Mouse (Mus musculus) cortical plate, adult 2 months (tissue): ENCODE results near the gene Rps26. TPM values are rescaled to one million over a fixed set of nuclear protein-coding genes. Genes with fewer than 3 reads are reported as not detected.
"Not testable (repeated sequence)": the region's sequence is repeated elsewhere in the genome, so short reads cannot be mapped to it uniquely, and the experiment has no call there.

ENCODE experiments used
- H3K27ac ChIP-seq: fragments of 200-500 bp; 2 replicates; pipeline ENCODE4 v1.5.1; 2012; ENCODE audit warnings: low read length, control low read depth, inconsistent platforms; ENCODE audit not compliant: insufficient read depth
- H3K4me1 ChIP-seq: fragments of 200-500 bp; 2 replicates; pipeline ENCODE4 v1.6.1; 2011; ENCODE audit warnings: low read length; ENCODE audit not compliant: control insufficient read depth, insufficient read depth
- H3K4me3 ChIP-seq: fragments of 200-500 bp; 2 replicates; pipeline ENCODE4 v1.5.1; 2011; ENCODE audit warnings: mild to moderate bottlenecking, low read length, control low read depth; ENCODE audit not compliant: insufficient read depth
- CTCF ChIP-seq: fragments of 200-500 bp; IDR thresholded peaks from 2 replicates; pipeline ENCODE4 v1.5.1; 2011; ENCODE audit warnings: mild to moderate bottlenecking, control low read depth, low read length; ENCODE audit not compliant: insufficient read depth; ENCODE audit errors: extremely low read depth
- POLR2A ChIP-seq: fragments of 200-500 bp; IDR thresholded peaks from 2 replicates; pipeline ENCODE4 v1.6.1; 2011; ENCODE audit warnings: mild to moderate bottlenecking, low read length, control low read depth; ENCODE audit not compliant: insufficient read depth; ENCODE audit errors: extremely low read depth
- polyA plus RNA-seq: library from polyadenylated mRNA; depleted of rRNA; stranded (reverse); fragments of >200 nt; gene quantifications from 2 replicates; pipeline ENCODE4 v1.2.3, GENCODE M21; 2012

Rps26 gene
- polyA plus RNA-seq, 1 experiment: 390 TPM

DNA sequence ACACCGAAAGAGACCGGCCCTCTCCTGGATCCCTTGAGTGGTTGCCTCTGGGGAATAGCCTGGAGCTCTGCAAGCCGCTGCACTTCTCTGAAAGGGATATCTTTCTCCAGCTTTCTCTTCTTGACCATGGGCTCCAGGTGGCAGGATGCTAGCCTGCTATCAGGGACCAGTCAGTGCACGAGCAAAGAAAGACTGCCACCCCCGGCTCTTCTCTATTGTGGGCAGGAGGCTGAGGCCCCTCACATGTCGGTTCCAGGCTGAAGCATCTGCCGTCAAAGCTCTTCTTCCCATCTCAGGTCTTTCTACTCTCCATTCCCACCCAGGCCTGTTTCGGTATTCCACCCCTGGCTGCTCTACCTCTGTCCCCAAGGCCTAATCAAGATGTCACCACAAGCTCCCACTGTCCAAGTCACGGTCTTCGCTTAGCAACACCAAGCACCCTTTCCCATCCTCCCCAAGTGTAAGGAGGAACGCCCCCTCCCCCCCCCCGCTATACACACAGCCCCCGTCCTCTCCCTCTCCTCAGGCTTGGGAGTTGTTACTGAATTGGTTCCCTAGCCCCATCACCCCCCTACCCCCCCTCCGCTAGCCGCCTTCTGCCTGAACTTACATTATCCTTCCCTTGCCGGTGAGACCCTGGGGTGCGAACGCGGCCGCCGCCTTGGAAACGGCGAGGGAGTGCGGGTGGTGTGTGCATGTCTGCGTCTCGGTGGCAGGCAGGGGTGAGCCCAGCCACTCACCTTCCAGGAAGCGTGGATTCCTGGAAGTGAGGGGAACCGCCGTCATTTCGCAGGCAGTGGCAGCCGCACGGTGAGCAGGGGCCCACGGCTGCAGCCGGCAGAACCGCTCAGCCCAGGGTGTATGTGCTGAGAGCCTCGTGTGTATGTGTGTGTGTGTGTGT is 18.8 kb upstream of the Rps26 start, which contains the start of gene Ikzf4:
Gene Ikzf4, minus strand, starts transcription at position 881 of the 901 bp plus-strand sequence.
- Histone ChIP-seq H3K4me1 (peaks cover 4% of the 10 kb centered on the region; the same call in 1 of the 2 replicates), H3K4me3 (peak within 1 kb of the TSS; percentile 83), H3K27ac (peak within 1 kb of the TSS; percentile 86)
- TF ChIP-seq CTCF (no peak), POLR2A (no peak)

- TF ChIP-seq POLR2A (no peak), CTCF (no peak)
- Histone ChIP-seq H3K4me1 (peaks cover 4% of the 10 kb centered on the region; the same call in 1 of the 2 replicates), H3K4me3 (no peak overlapping the region), H3K27ac (no peak overlapping the region)
Observed at GRCm38 (mm10) chr10:128642749-128643148, 16.2 kb upstream of the Rps26 start.

GRCm38 (mm10) chr10:128641871-128642270 is 15.3 kb upstream of the Rps26 start:
- no peak overlapping the region for H3K4me3 ChIP-seq
- no peak overlapping the region for H3K27ac ChIP-seq
- peaks cover 4% of the 10 kb centered on the region; the same call in 1 of the 2 replicates for H3K4me1 ChIP-seq
- no peak for TF ChIP-seq CTCF
- no peak for TF ChIP-seq POLR2A

- Histone ChIP-seq H3K4me3 (no peak overlapping the region), H3K4me1 (peaks cover 3% of the 10 kb centered on the region; the same call in 1 of the 2 replicates), H3K27ac (no peak overlapping the region)
- TF ChIP-seq POLR2A: no peak
- TF ChIP-seq CTCF: no peak
Observed at GRCm38 (mm10) chr10:128640891-128641290, 14.3 kb upstream of the Rps26 start.

GRCm38 (mm10) chr10:128639999-128640398 is 13.5 kb upstream of the Rps26 start:
- H3K27ac ChIP-seq: no peak overlapping the region
- peaks cover 3% of the 10 kb centered on the region; the same call in 1 of the 2 replicates for H3K4me1 ChIP-seq
- TF ChIP-seq CTCF: no peak
- TF ChIP-seq POLR2A: no peak
- no peak overlapping the region for H3K4me3 ChIP-seq

DNA sequence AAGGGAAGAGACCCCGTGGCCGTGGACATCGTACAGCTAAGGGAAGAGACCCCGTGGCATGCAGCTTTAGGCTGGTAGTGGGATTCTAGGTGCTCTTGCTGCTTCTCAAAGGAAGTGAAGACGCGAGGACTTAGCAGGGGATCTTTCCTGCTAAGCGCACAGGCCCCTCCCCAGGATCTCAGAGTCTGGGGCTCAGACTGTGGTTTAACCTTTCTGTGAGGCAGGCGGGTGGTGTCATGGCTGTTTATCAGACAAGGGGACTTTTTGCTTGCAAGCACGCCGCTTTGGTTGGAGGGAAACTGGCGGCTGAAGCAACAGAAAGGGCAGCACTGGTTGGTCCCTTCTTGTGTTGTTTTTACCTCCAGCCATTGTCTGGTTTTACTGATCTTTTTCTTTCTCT is 10.5 kb upstream of the Rps26 start:
- no peaks in the 10 kb centered on the region for H3K4me1 ChIP-seq
- TF ChIP-seq CTCF: no peak
- TF ChIP-seq POLR2A: no peak
- H3K4me3 ChIP-seq: no peak overlapping the region
- H3K27ac ChIP-seq: no peak overlapping the region

GRCm38 (mm10) chr10:128636561-128636960 is 10.0 kb upstream of the Rps26 start:
- TF ChIP-seq CTCF: no peak
- Histone ChIP-seq H3K27ac (no peak overlapping the region), H3K4me1 (no peaks in the 10 kb centered on the region), H3K4me3 (no peak overlapping the region)

DNA sequence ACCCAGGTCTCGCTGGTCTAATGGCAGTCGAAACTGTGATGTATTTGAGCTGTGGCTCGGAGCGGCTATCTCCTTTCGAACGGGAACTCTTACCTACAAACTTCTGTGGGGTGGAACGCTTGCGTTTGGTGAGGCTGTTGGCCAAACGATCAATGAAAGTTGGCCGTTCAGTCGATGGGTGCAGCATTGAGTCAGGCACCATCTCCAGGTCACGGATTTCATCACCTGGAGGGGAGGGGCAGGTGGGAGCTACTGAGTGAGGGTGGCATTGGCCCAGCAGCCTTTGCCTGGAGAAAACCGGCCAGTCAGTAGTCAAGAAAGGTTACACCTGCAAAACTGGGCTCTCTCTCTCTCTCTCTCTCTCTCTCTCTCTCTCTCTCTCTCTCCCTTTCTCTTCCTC is 9.2 kb upstream of the Rps26 start:
- Histone ChIP-seq H3K4me1 (no peaks in the 10 kb centered on the region), H3K4me3 (no peak overlapping the region), H3K27ac (no peak overlapping the region)
- TF ChIP-seq POLR2A (no peak), CTCF (no peak)

- Histone ChIP-seq H3K27ac (no peak overlapping the region), H3K4me3 (no peak overlapping the region), H3K4me1 (no peaks in the 10 kb centered on the region)
- TF ChIP-seq POLR2A: no peak
- TF ChIP-seq CTCF: no peak
Observed at GRCm38 (mm10) chr10:128631571-128631970, 5.0 kb upstream of the Rps26 start.

DNA sequence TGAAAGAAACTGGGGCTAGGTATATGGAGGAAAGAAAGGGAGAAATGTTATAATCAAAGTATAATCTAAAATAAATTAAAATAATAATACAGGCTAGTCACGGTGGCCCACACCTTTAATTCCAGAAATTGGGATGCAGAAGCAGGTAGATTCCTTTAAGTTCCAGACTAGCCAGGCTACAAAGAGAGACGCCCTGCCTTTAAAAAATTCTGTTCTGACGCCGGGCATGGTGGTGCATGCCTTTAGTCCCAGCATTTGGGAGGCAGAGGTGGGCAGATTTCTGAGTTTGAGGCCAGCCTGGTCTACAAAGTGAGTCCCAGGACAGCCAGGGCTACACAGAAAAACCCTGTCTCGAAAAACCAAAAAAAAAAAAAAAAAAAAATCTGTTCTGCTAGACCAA is 3.8 kb upstream of the Rps26 start:
- H3K4me1 ChIP-seq, H3K27ac ChIP-seq, H3K4me3 ChIP-seq: not testable (repeated sequence)
